ENCODE assay signal across 22 mouse cellular contexts in the genomic region with DNA sequence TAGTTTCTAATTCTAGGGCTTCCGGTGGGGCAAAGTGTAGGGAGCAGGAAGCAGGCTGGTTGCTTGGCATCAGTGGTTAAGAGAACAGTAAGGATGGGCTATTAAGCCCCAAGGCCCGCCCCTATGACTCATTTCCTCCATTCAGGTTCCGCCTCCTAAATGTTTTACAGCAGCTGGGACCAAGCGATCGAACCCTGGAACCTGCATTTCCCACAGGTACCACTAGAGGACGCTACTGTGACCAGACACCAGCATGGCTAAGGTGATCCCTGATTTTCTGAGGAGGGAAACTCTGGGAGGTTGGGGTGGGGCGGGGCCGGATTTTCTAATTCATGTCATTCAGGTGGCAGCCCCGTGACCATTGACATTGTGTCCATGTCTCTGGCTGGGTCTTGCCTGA.
A peak's percentile ranks its signal among the peaks of the same experiment; 100 is the strongest.
DNase-seq lines count a peak whose midpoint lies in the region; ATAC-seq and TF ChIP-seq lines count a peak whose summit lies in the region.
"Had no signal": no experiment of that assay in that cellular context is flagged by ENCODE, and none has a peak within 500 bp of the region (broad histone marks: within the 10 kb centered on the region; RNA-seq: fewer than 3 reads in every experiment).

No protein-coding gene starts in this region.

- no peaks in the 10 kb centered on the region for H3K4me1 ChIP-seq in intestine, postnatal 0 days (replicated peaks; ENCODE audit: control insufficient read depth, insufficient read depth, low read length)
- H3K4me1 ChIP-seq in intestine, embryonic 15.5 days (replicated peaks) = no peaks in the 10 kb centered on the region
- H3K4me1 ChIP-seq in testis, adult 2 months (ENCODE audit: control insufficient read depth, insufficient read depth, low read length) = no peaks in the 10 kb centered on the region
- H3K4me1 ChIP-seq: heart, embryonic 15.5 days had no signal

- WGBS in intestine, postnatal 0 days = 68% methylated on average over 9 of the region's 9 CpGs
- 67% methylated on average over 9 of the region's 9 CpGs for WGBS in intestine, embryonic 15.5 days

- TF ChIP-seq POLR2A in testis, adult 2 months (IDR thresholded peaks at IDR 0.05; ENCODE audit: control insufficient read depth, low read depth, low read length) = no peak
- no peak for TF ChIP-seq POLR2A in brain, embryonic 14.5 days (IDR thresholded peaks at IDR 0.05; ENCODE audit: borderline replicate concordance, extremely low read depth, insufficient read depth, insufficient read length, poor library complexity, severe bottlenecking)

- no peak overlapping the region for H3K9ac ChIP-seq in intestine, postnatal 0 days (ENCODE audit: low read depth, low read length)
- H3K9ac ChIP-seq in intestine, embryonic 15.5 days = no peak overlapping the region
- H3K9ac ChIP-seq: heart, embryonic 15.5 days had no signal

- H3K4me2 ChIP-seq in intestine, postnatal 0 days (replicated peaks; ENCODE audit: low read depth) = no peak overlapping the region
- no peak overlapping the region for H3K4me2 ChIP-seq in intestine, embryonic 15.5 days (replicated peaks)
- H3K4me2 ChIP-seq: heart, embryonic 15.5 days had no signal

- no peak for ATAC-seq in intestine, postnatal 0 days
- ATAC-seq in intestine, embryonic 15.5 days = no peak
- ATAC-seq in frontal cortex, adult (ENCODE audit: low TSS enrichment) = no peak
- ATAC-seq: activated CD4-positive, CD25-positive, alpha-beta regulatory T cell, adult 4 months had no signal

- H3K36me3 ChIP-seq in intestine, postnatal 0 days (ENCODE audit: control insufficient read depth, insufficient read depth) = no peaks in the 10 kb centered on the region
- H3K36me3 ChIP-seq in intestine, embryonic 15.5 days = no peaks in the 10 kb centered on the region
- peaks cover 1% of the 10 kb centered on the region for H3K36me3 ChIP-seq in testis, adult 2 months (ENCODE audit: control insufficient read depth, insufficient read depth, low read length)
- H3K36me3 ChIP-seq: embryonic facial prominence, embryonic 10.5 days; heart, embryonic 15.5 days had no signal

- 0 out of 2 replicates have a peak, but pooled peaks have one; percentile 23 for TF ChIP-seq CTCF in intestine, postnatal 0 days (IDR thresholded peaks at IDR 0.05; ENCODE audit: low read depth)
- peak; percentile 63; the same call in 1 of the 2 replicates for TF ChIP-seq CTCF in testis, adult 2 months (IDR thresholded peaks at IDR 0.05; ENCODE audit: control insufficient read depth, insufficient read depth, insufficient replicate concordance, low read depth, low read length)
- peak; percentile 59 for TF ChIP-seq CTCF in brain, embryonic 14.5 days (IDR thresholded peaks at IDR 0.05; ENCODE audit: borderline replicate concordance, extremely low read depth, insufficient read depth, insufficient read length)

- H3K9me3 ChIP-seq in intestine, postnatal 0 days (ENCODE audit: control insufficient read depth) = no peaks in the 10 kb centered on the region
- H3K9me3 ChIP-seq in intestine, embryonic 15.5 days = no peaks in the 10 kb centered on the region
- H3K9me3 ChIP-seq: embryonic facial prominence, embryonic 10.5 days; heart, embryonic 15.5 days had no signal

- no peaks in the 10 kb centered on the region for H3K27me3 ChIP-seq in intestine, postnatal 0 days (replicated peaks; ENCODE audit: control insufficient read depth, insufficient read depth, low read length)
- H3K27me3 ChIP-seq in intestine, embryonic 15.5 days (replicated peaks) = no peaks in the 10 kb centered on the region
- H3K27me3 ChIP-seq in testis, adult 2 months (ENCODE audit: control insufficient read depth, insufficient read depth, low read length) = no peaks in the 10 kb centered on the region

- no peak overlapping the region for H3K4me3 ChIP-seq in intestine, postnatal 0 days (ENCODE audit: low read depth, low read length)
- H3K4me3 ChIP-seq in intestine, embryonic 15.5 days (replicated peaks) = no peak overlapping the region
- H3K4me3 ChIP-seq in testis, adult 2 months (ENCODE audit: control insufficient read depth, low read depth, low read length) = no peak overlapping the region
- H3K4me3 ChIP-seq: embryonic facial prominence, embryonic 10.5 days; heart, embryonic 15.5 days; myocyte had no signal

- no peak overlapping the region for H3K27ac ChIP-seq in intestine, postnatal 0 days (ENCODE audit: low read depth, low read length)
- no peak overlapping the region for H3K27ac ChIP-seq in intestine, embryonic 15.5 days
- no peak overlapping the region for H3K27ac ChIP-seq in testis, adult 2 months (ENCODE audit: control insufficient read depth, insufficient read depth, low read depth, low read length)
- H3K27ac ChIP-seq: embryonic facial prominence, embryonic 10.5 days; heart, embryonic 15.5 days had no signal

- no peak for DNase-seq in testis, postnatal 10 days (ENCODE audit: low spot score)
- no peak for DNase-seq in brain, embryonic 14.5 days (ENCODE audit: low read depth)
- DNase-seq in testis, postnatal 14 days (ENCODE audit: low spot score) = peak; percentile 11
- DNase-seq in gastrocnemius, adult 18-20 months (ENCODE audit: low spot score) = no peak
- DNase-seq: adrenal gland, postnatal 14 days; cerebellum, adult 11 months; cerebellum, postnatal 14 days; gastrocnemius, postnatal 25 days; kidney, adult 8-10 months; kidney, postnatal 36 days; lung, postnatal 10 days; midbrain, embryonic 14.5 days; right cerebral cortex, postnatal 4 days; thymus, postnatal 36 days had no signal
